Mouse (Mus musculus): ENCODE data around the gene Dap. TPM values are rescaled to one million over a fixed set of nuclear protein-coding genes. Genes with fewer than 3 reads are reported as not detected.

Gene Dap
- total RNA-seq, 1 experiment from 2014 or later, result 45.6 TPM

GRCm38 (mm10) chr15:31255762-31256161 lies 31.6 kb downstream of the Dap start:
- ATAC-seq (ENCODE audit: extremely low read depth, insufficient number of reproducible peaks, low FRiP score, poor library complexity, severe bottlenecking), result no peak

GRCm38 (mm10) chr15:31257329-31257728 lies 33.2 kb downstream of the Dap start:
- no peak for ATAC-seq (ENCODE audit: extremely low read depth, insufficient number of reproducible peaks, low FRiP score, poor library complexity, severe bottlenecking)

GRCm38 (mm10) chr15:31258029-31258692 lies 34.0 kb downstream of the Dap start:
- no peak for ATAC-seq (ENCODE audit: extremely low read depth, insufficient number of reproducible peaks, low FRiP score, poor library complexity, severe bottlenecking)

- no peak for ATAC-seq (ENCODE audit: extremely low read depth, insufficient number of reproducible peaks, low FRiP score, poor library complexity, severe bottlenecking)
Observed at GRCm38 (mm10) chr15:31258693-31259439, 34.8 kb downstream of the Dap start.

- no peak for ATAC-seq (ENCODE audit: extremely low read depth, insufficient number of reproducible peaks, low FRiP score, poor library complexity, severe bottlenecking)
Observed at GRCm38 (mm10) chr15:31261094-31261493, 37.0 kb downstream of the Dap start.

- no peak for ATAC-seq (ENCODE audit: extremely low read depth, insufficient number of reproducible peaks, low FRiP score, poor library complexity, severe bottlenecking)
Observed at GRCm38 (mm10) chr15:31262361-31262760, 38.2 kb downstream of the Dap start.

GRCm38 (mm10) chr15:31264827-31265226 lies 40.7 kb downstream of the Dap start:
- ATAC-seq (ENCODE audit: extremely low read depth, insufficient number of reproducible peaks, low FRiP score, poor library complexity, severe bottlenecking), result peak; percentile 44

GRCm38 (mm10) chr15:31265404-31265803 lies 41.3 kb downstream of the Dap start:
- no peak for ATAC-seq (ENCODE audit: extremely low read depth, insufficient number of reproducible peaks, low FRiP score, poor library complexity, severe bottlenecking)

GRCm38 (mm10) chr15:31265845-31266244 lies 41.7 kb downstream of the Dap start:
- no peak for ATAC-seq (ENCODE audit: extremely low read depth, insufficient number of reproducible peaks, low FRiP score, poor library complexity, severe bottlenecking)

- no peak for ATAC-seq (ENCODE audit: extremely low read depth, insufficient number of reproducible peaks, low FRiP score, poor library complexity, severe bottlenecking)
Observed at GRCm38 (mm10) chr15:31268148-31268547, 44.0 kb downstream of the Dap start.

- no peak for ATAC-seq (ENCODE audit: extremely low read depth, insufficient number of reproducible peaks, low FRiP score, poor library complexity, severe bottlenecking)
Observed at GRCm38 (mm10) chr15:31269558-31269957, 45.4 kb downstream of the Dap start.

- ATAC-seq (ENCODE audit: extremely low read depth, insufficient number of reproducible peaks, low FRiP score, poor library complexity, severe bottlenecking), result no peak
Observed at GRCm38 (mm10) chr15:31272695-31273094, 48.6 kb downstream of the Dap start.

- ATAC-seq (ENCODE audit: extremely low read depth, insufficient number of reproducible peaks, low FRiP score, poor library complexity, severe bottlenecking), result no peak
Observed at GRCm38 (mm10) chr15:31273509-31273908, 49.4 kb downstream of the Dap start.

- ATAC-seq (ENCODE audit: extremely low read depth, insufficient number of reproducible peaks, low FRiP score, poor library complexity, severe bottlenecking), result no peak
Observed at GRCm38 (mm10) chr15:31278090-31278489, 54.0 kb downstream of the Dap start.

- ATAC-seq (ENCODE audit: extremely low read depth, insufficient number of reproducible peaks, low FRiP score, poor library complexity, severe bottlenecking), result no peak
Observed at GRCm38 (mm10) chr15:31279120-31279519, 55.0 kb downstream of the Dap start.

- peak; percentile 92 for ATAC-seq (ENCODE audit: extremely low read depth, insufficient number of reproducible peaks, low FRiP score, poor library complexity, severe bottlenecking)
Observed at GRCm38 (mm10) chr15:31279577-31280004, 55.5 kb downstream of the Dap start.

GRCm38 (mm10) chr15:31280059-31280458 lies 55.9 kb downstream of the Dap start:
- ATAC-seq (ENCODE audit: extremely low read depth, insufficient number of reproducible peaks, low FRiP score, poor library complexity, severe bottlenecking), result no peak

- ATAC-seq (ENCODE audit: extremely low read depth, insufficient number of reproducible peaks, low FRiP score, poor library complexity, severe bottlenecking), result no peak
Observed at GRCm38 (mm10) chr15:31280683-31281082, 56.6 kb downstream of the Dap start.

- ATAC-seq (ENCODE audit: extremely low read depth, insufficient number of reproducible peaks, low FRiP score, poor library complexity, severe bottlenecking), result no peak
Observed at GRCm38 (mm10) chr15:31281830-31282229, 57.7 kb downstream of the Dap start.

GRCm38 (mm10) chr15:31282353-31282752 lies 58.2 kb downstream of the Dap start:
- no peak for ATAC-seq (ENCODE audit: extremely low read depth, insufficient number of reproducible peaks, low FRiP score, poor library complexity, severe bottlenecking)
